17 mouse cellular contexts compared by ENCODE assay signal in genomic region chr12:103155406-103155805, GRCm38 (mm10).
DNase-seq lines count a peak whose midpoint lies in the region; ATAC-seq and TF ChIP-seq lines count a peak whose summit lies in the region.
"Had no signal": no experiment of that assay in that cellular context is flagged by ENCODE, and none has a peak within 500 bp of the region (broad histone marks: within the 10 kb centered on the region; RNA-seq: fewer than 3 reads in every experiment).

No protein-coding gene starts in this region.

- no peaks in the 10 kb centered on the region for H3K36me3 ChIP-seq in embryonic facial prominence, embryonic 11.5 days (replicated peaks; ENCODE audit: control insufficient read depth, insufficient read depth, low read depth, low read length)
- no peaks in the 10 kb centered on the region for H3K36me3 ChIP-seq in embryonic facial prominence, embryonic 10.5 days (replicated peaks)
- H3K36me3 ChIP-seq in lung, embryonic 14.5 days (ENCODE audit: insufficient read depth) = no peaks in the 10 kb centered on the region
- H3K36me3 ChIP-seq in midbrain, embryonic 12.5 days = peaks cover 4% of the 10 kb centered on the region; the same call in 1 of the 2 replicates
- H3K36me3 ChIP-seq: forebrain, embryonic 10.5 days; limb, embryonic 15.5 days had no signal

- peak; percentile 31 for DNase-seq in embryonic facial prominence, embryonic 11.5 days (ENCODE audit: low spot score)
- DNase-seq in embryonic facial prominence, embryonic 10.5 days (ENCODE audit: low spot score) = no peak
- peak; percentile 63 for DNase-seq in lung, embryonic 14.5 days
- DNase-seq in lung, postnatal 14 days = no peak
- DNase-seq in retina, postnatal 1 day = peak; percentile 49
- DNase-seq in adrenal gland, postnatal 36 days = no peak
- DNase-seq in MN1 (ENCODE audit: low spot score) = no peak
- DNase-seq: adrenal gland, adult 2 months; cerebellum, adult 11-12 months; gastrocnemius, postnatal 25 days; kidney, adult 2 months; kidney, postnatal 14 days; lung, postnatal 10 days had no signal

- H3K9me3 ChIP-seq in embryonic facial prominence, embryonic 11.5 days (replicated peaks; ENCODE audit: control insufficient read depth, low read length) = no peaks in the 10 kb centered on the region
- H3K9me3 ChIP-seq in embryonic facial prominence, embryonic 10.5 days = peaks cover 3% of the 10 kb centered on the region; the same call in 1 of the 2 replicates
- no peaks in the 10 kb centered on the region for H3K9me3 ChIP-seq in lung, embryonic 14.5 days (ENCODE audit: low read depth, low read length)
- H3K9me3 ChIP-seq in midbrain, embryonic 12.5 days = no peaks in the 10 kb centered on the region
- H3K9me3 ChIP-seq: forebrain, embryonic 10.5 days; limb, embryonic 15.5 days; neural tube, embryonic 13.5 days had no signal

- ATAC-seq in embryonic facial prominence, embryonic 11.5 days (replicated peaks; ENCODE audit: insufficient number of reproducible peaks, low FRiP score, low TSS enrichment, low read depth) = no peak
- no peak; the same call in 1 of the 2 replicates for ATAC-seq in lung, embryonic 14.5 days (ENCODE audit: insufficient read depth)
- ATAC-seq in midbrain, embryonic 12.5 days (ENCODE audit: low FRiP score, low read depth) = peak; percentile 57; the same call in 1 of the 2 replicates

- no peak overlapping the region for H3K4me3 ChIP-seq in embryonic facial prominence, embryonic 11.5 days (ENCODE audit: low read depth, low read length)
- no peak overlapping the region for H3K4me3 ChIP-seq in embryonic facial prominence, embryonic 10.5 days
- H3K4me3 ChIP-seq in lung, embryonic 14.5 days (ENCODE audit: low read depth, low read length) = no peak overlapping the region
- no peak overlapping the region for H3K4me3 ChIP-seq in midbrain, embryonic 12.5 days
- H3K4me3 ChIP-seq: forebrain, embryonic 10.5 days; limb, embryonic 15.5 days; neural tube, embryonic 13.5 days had no signal

- no peaks in the 10 kb centered on the region; the same call in 1 of the 2 replicates for H3K4me1 ChIP-seq in embryonic facial prominence, embryonic 11.5 days (ENCODE audit: control insufficient read depth, insufficient read depth, low read length)
- H3K4me1 ChIP-seq in embryonic facial prominence, embryonic 10.5 days = peaks cover 18% of the 10 kb centered on the region
- H3K4me1 ChIP-seq in lung, embryonic 14.5 days (ENCODE audit: insufficient read depth) = no peaks in the 10 kb centered on the region
- H3K4me1 ChIP-seq in midbrain, embryonic 12.5 days = peaks cover 22% of the 10 kb centered on the region
- H3K4me1 ChIP-seq: limb, embryonic 15.5 days had no signal

- H3K9ac ChIP-seq in embryonic facial prominence, embryonic 11.5 days (replicated peaks; ENCODE audit: low read length) = no peak overlapping the region
- H3K9ac ChIP-seq in lung, embryonic 14.5 days = no peak overlapping the region
- H3K9ac ChIP-seq in midbrain, embryonic 12.5 days (replicated peaks) = no peak overlapping the region
- H3K9ac ChIP-seq: limb, embryonic 15.5 days; neural tube, embryonic 13.5 days had no signal

- TF ChIP-seq CTCF in lung, embryonic 14.5 days (IDR thresholded peaks at IDR 0.05; ENCODE audit: low read depth) = no peak

- H3K27me3 ChIP-seq in embryonic facial prominence, embryonic 11.5 days (ENCODE audit: control insufficient read depth, insufficient read depth, low read length) = no peaks in the 10 kb centered on the region
- H3K27me3 ChIP-seq in embryonic facial prominence, embryonic 10.5 days (replicated peaks; ENCODE audit: low read depth, poor library complexity, severe bottlenecking) = no peaks in the 10 kb centered on the region
- H3K27me3 ChIP-seq in lung, embryonic 14.5 days (ENCODE audit: insufficient read depth, low read length) = no peaks in the 10 kb centered on the region
- H3K27me3 ChIP-seq in midbrain, embryonic 12.5 days = no peaks in the 10 kb centered on the region
- H3K27me3 ChIP-seq: neural tube, embryonic 13.5 days had no signal

- H3K27ac ChIP-seq in embryonic facial prominence, embryonic 11.5 days (replicated peaks; ENCODE audit: low read depth, low read length) = no peak overlapping the region
- no peak overlapping the region for H3K27ac ChIP-seq in embryonic facial prominence, embryonic 10.5 days (replicated peaks)
- H3K27ac ChIP-seq in lung, embryonic 14.5 days (ENCODE audit: low read depth) = no peak overlapping the region
- no peak overlapping the region for H3K27ac ChIP-seq in midbrain, embryonic 12.5 days (replicated peaks)
- H3K27ac ChIP-seq: forebrain, embryonic 10.5 days; limb, embryonic 15.5 days; neural tube, embryonic 13.5 days had no signal

- 59% methylated on average over 3 of the region's 3 CpGs for WGBS in embryonic facial prominence, embryonic 11.5 days
- WGBS in embryonic facial prominence, embryonic 10.5 days = 71% methylated on average over 3 of the region's 3 CpGs
- WGBS in lung, embryonic 14.5 days = 48% methylated on average over 3 of the region's 3 CpGs
- 68% methylated on average over 3 of the region's 3 CpGs for WGBS in midbrain, embryonic 12.5 days

- H3K4me2 ChIP-seq in embryonic facial prominence, embryonic 11.5 days (ENCODE audit: low read depth, low read length) = no peak overlapping the region
- no peak overlapping the region for H3K4me2 ChIP-seq in lung, embryonic 14.5 days
- H3K4me2 ChIP-seq in midbrain, embryonic 12.5 days (replicated peaks) = no peak overlapping the region
- H3K4me2 ChIP-seq: limb, embryonic 15.5 days; neural tube, embryonic 13.5 days had no signal

Comparison
In these comparisons a context has a peak if more than half of its experiments do, and no peak if none do; other contexts are left out.
1. DNase-seq: peak in embryonic facial prominence, embryonic 11.5 days (single experiment), lung, embryonic 14.5 days (single experiment) and retina, postnatal 1 day (single experiment); none in embryonic facial prominence, embryonic 10.5 days (single experiment), lung, postnatal 14 days (single experiment), adrenal gland, postnatal 36 days (0 of 2) and MN1 (single experiment).